Mouse (Mus musculus): ENCODE data around the gene Orai1. TPM values are rescaled to one million over a fixed set of nuclear protein-coding genes. Genes with fewer than 3 reads are reported as not detected.

Gene Orai1
- polyA plus RNA-seq, 1 experiment from 2014 or later, result 8.7 TPM

DNA sequence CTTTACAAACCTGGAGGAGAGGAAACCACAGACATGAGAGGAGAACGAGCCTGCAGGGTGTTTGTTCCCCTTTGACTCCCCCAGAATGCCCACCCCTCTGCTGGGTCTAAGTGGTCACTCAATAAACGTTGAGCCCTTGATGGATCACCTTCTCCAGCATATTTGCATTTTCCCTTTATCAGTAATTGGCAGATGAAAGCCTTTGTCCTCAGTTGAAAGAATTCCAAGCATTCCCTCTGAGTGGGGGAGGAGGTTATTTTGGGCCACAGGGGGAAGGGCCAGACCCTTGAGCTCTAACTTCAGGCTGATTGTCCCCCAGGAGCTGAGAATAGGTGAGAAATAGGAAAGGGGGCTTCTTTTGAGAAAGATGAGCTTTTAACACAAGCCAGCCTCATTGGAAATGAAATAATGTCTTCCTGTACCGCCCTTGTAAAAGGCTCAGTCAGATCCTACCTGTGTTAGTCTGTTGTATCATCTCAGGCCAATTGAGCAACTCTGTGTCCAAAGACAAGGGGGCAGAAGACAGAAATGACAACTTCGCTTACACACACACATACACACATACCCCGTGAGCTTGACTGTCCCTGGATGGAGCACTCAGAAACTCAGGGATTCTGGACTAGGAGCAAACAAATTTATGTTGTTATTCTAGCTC, 23.4 kb upstream of the Orai1 start:
- Histone ChIP-seq H3K27ac (ENCODE audit: low read depth, low read length) (0 out of 2 replicates have a peak overlapping the region, but pooled peaks have one; percentile 24), H3K4me1 (ENCODE audit: control insufficient read depth, insufficient read depth, low read length) (peaks cover 39% of the 10 kb centered on the region), H3K9ac (ENCODE audit: low read length) (peak overlapping the region; percentile 43), H3K9me3 (ENCODE audit: control insufficient read depth, low read length) (no peaks in the 10 kb centered on the region), H3K36me3 (ENCODE audit: control insufficient read depth, insufficient read depth, low read length) (no peaks in the 10 kb centered on the region), H3K27me3 (ENCODE audit: control insufficient read depth, insufficient read depth, low read length) (no peaks in the 10 kb centered on the region), H3K4me2 (ENCODE audit: low read depth) (peak overlapping the region; percentile 95), H3K4me3 (ENCODE audit: low read depth, low read length) (no peak overlapping the region)
- 19% methylated on average over 5 of the region's 5 CpGs for WGBS
- no peak for ATAC-seq (ENCODE audit: insufficient read depth, low FRiP score, low TSS enrichment)
- no peak for DNase-seq (ENCODE audit: low spot score)

DNA sequence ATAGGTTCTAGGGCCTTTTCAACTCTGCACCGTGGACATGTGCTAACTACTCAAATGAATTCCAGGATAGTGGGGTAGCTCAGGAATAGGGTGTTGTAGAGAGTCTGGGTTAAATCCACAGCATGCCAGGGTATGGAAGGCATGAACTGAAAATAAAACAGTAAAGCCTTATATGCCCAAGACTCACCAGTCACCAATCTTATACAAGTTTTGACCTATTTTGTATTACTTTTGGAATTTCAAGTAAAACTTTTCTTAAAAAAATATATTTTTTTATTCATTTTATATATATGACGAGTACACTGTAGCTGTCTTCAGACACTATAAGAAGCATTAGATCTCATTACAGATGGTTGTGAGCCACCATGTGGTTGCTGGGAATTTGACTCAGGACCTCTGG, 21.1 kb upstream of the Orai1 start:
- no peak for DNase-seq (ENCODE audit: low spot score)
- peaks cover 26% of the 10 kb centered on the region for H3K4me1 ChIP-seq (ENCODE audit: control insufficient read depth, insufficient read depth, low read length)
- WGBS, result 48% methylated on average over 2 of the region's 2 CpGs
- ATAC-seq (ENCODE audit: insufficient read depth, low FRiP score, low TSS enrichment), result no peak
- no peak overlapping the region for H3K4me2 ChIP-seq (ENCODE audit: low read depth)
- H3K27me3 ChIP-seq (ENCODE audit: control insufficient read depth, insufficient read depth, low read length), result no peaks in the 10 kb centered on the region
- H3K9ac ChIP-seq (ENCODE audit: low read length), result no peak overlapping the region
- H3K9me3 ChIP-seq (ENCODE audit: control insufficient read depth, low read length), result no peaks in the 10 kb centered on the region
- H3K27ac ChIP-seq (ENCODE audit: low read depth, low read length), result no peak overlapping the region
- H3K36me3 ChIP-seq (ENCODE audit: control insufficient read depth, insufficient read depth, low read length), result no peaks in the 10 kb centered on the region
- no peak overlapping the region for H3K4me3 ChIP-seq (ENCODE audit: low read depth, low read length)

DNA sequence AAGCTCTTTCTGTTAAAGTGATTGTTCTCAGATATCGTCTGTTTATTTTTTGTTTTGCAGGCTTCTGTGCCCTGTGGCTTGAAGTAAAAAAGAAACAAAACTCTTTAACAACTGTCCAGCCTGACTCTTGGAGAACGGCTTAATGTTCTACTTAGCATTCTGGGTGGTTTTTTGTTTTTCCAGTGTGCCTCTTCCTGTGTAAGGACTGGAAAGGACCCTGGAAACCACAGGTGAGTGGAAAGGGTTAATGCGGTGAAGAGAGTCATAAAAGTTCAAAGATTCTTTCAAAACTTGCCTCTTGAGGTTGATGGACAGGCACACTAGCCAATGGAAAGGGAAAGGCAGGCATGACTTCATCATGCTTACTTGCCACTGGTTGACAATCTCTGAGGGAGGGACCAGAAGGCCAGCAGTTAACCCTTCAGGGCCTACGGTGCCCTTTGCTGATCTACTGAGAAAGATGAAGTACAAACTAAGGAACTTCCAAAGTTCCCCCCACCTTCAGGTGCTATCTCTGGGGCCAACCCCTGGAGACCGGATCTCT, 20.5 kb upstream of the Orai1 start:
- no peak overlapping the region for H3K4me3 ChIP-seq (ENCODE audit: low read depth, low read length)
- H3K36me3 ChIP-seq (ENCODE audit: control insufficient read depth, insufficient read depth, low read length), result no peaks in the 10 kb centered on the region
- peaks cover 26% of the 10 kb centered on the region for H3K4me1 ChIP-seq (ENCODE audit: control insufficient read depth, insufficient read depth, low read length)
- H3K9me3 ChIP-seq (ENCODE audit: control insufficient read depth, low read length), result no peaks in the 10 kb centered on the region
- H3K27me3 ChIP-seq (ENCODE audit: control insufficient read depth, insufficient read depth, low read length), result no peaks in the 10 kb centered on the region
- DNase-seq (ENCODE audit: low spot score) (peak; percentile 91), ATAC-seq (ENCODE audit: insufficient read depth, low FRiP score, low TSS enrichment) (0 out of 2 replicates have a peak, but pooled peaks have one; percentile 58)
- WGBS, result 9% methylated on average over 5 of the region's 5 CpGs
- H3K9ac ChIP-seq (ENCODE audit: low read length), result no peak overlapping the region
- H3K4me2 ChIP-seq (ENCODE audit: low read depth), result peak overlapping the region; percentile 12; the same call in 1 of the 2 replicates
- no peak overlapping the region for H3K27ac ChIP-seq (ENCODE audit: low read depth, low read length)

DNA sequence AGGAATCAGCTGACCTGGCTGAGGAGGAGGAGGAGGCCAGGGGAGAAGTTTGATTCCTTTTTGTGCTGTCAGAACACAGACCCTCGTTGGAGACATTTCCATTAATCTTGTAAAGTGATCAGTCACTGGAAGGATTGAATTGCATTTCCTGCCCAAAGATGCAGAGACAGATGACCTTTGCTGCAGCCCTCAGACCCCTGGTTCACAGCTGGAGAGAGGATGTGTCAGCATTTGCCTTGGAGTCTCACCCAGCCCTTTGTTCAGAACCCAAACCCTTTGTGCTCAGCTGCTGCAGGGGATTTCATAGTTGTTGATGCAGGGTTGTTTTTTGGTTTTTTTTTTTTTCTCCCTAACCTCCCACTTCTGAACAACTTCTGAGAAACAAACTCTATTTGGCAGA, 20.0 kb upstream of the Orai1 start:
- DNase-seq (ENCODE audit: low spot score), result no peak
- no peaks in the 10 kb centered on the region for H3K36me3 ChIP-seq (ENCODE audit: control insufficient read depth, insufficient read depth, low read length)
- no peak for ATAC-seq (ENCODE audit: insufficient read depth, low FRiP score, low TSS enrichment)
- no peak overlapping the region for H3K27ac ChIP-seq (ENCODE audit: low read depth, low read length)
- no peak overlapping the region for H3K9ac ChIP-seq (ENCODE audit: low read length)
- no peaks in the 10 kb centered on the region for H3K9me3 ChIP-seq (ENCODE audit: control insufficient read depth, low read length)
- no peak overlapping the region for H3K4me2 ChIP-seq (ENCODE audit: low read depth)
- peaks cover 21% of the 10 kb centered on the region for H3K4me1 ChIP-seq (ENCODE audit: control insufficient read depth, insufficient read depth, low read length)
- WGBS, result 0% methylated on average over 1 of the region's 1 CpGs
- no peak overlapping the region for H3K4me3 ChIP-seq (ENCODE audit: low read depth, low read length)
- H3K27me3 ChIP-seq (ENCODE audit: control insufficient read depth, insufficient read depth, low read length), result no peaks in the 10 kb centered on the region

DNA sequence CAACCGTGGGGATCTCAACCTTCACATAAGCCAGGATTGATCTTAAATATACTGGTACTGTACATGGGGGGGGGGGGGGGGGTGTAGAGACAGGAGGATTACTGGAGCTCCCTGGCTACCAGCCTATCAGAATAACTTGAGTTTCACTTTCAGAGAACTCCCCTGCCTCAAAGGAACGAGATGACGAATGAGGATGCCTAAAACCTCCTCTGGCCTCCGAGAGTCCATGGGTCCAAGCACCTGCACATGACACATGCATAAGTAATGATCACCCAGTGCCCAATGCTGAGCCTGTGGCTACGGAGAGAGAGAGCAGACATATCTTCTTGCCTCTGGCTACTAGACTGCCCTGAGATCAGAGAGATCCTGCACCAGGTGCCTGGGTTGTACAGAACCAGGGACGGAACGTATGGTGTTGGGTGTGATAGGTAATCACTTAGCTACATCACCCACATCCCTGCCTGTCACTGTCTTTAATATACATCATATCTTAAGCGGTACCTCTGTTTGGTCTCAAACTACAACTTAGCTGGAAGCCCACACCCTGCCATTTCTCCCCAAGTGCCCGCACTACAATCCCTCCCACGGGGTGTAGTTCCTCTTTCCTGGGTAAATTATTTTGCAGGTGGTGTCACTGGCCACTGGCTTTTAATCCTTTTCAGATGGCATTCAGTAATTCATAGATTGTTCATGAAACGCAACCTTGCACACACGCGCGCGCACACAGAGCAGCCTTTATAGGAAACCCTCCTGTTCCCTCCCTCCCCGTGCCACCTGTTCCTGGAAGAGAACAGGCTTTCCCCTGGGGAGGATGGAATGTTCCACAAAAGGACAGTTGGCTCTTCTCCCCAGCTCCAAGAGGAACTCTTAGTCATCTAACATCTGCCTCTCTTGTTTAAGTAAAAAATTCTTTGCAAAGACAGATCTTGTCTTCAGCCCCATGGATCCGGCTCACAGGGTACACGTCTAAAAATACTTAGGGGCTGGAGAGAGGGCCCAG, 17.4 kb upstream of the Orai1 start:
- Histone ChIP-seq H3K4me3 (ENCODE audit: low read depth, low read length) (no peak overlapping the region), H3K36me3 (ENCODE audit: control insufficient read depth, insufficient read depth, low read length) (no peaks in the 10 kb centered on the region), H3K27me3 (ENCODE audit: control insufficient read depth, insufficient read depth, low read length) (no peaks in the 10 kb centered on the region), H3K27ac (ENCODE audit: low read depth, low read length) (no peak overlapping the region), H3K4me1 (ENCODE audit: control insufficient read depth, insufficient read depth, low read length) (0 out of 2 replicates have a peak, but pooled peaks cover 2% of the 10 kb centered on the region), H3K4me2 (ENCODE audit: low read depth) (no peak overlapping the region), H3K9ac (ENCODE audit: low read length) (no peak overlapping the region), H3K9me3 (ENCODE audit: control insufficient read depth, low read length) (no peaks in the 10 kb centered on the region)
- DNase-seq (ENCODE audit: low spot score) (no peak), ATAC-seq (ENCODE audit: insufficient read depth, low FRiP score, low TSS enrichment) (no peak)
- 89% methylated on average over 18 of the region's 18 CpGs for WGBS

DNA sequence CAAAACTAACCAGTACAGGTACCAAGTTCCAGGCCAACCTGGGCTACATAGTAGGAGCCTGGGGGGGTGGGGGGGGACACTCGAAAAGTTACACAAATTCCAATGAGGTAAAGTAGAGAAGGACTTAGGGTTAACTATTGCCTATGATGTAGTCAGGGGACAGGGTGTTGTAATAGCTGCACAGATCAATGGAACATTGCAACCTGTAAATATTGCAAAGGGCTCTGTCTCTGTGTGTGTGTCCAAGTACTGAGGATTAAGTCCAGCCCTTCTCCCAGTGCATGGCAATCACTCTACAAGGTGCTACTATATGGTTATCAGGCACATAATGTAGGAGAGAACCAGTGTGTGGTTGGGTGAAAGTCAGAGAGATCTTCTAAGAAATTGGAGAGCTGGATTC, 14.0 kb upstream of the Orai1 start:
- no peaks in the 10 kb centered on the region for H3K27me3 ChIP-seq (ENCODE audit: control insufficient read depth, insufficient read depth, low read length)
- 79% methylated on average over 1 of the region's 1 CpGs for WGBS

DNA sequence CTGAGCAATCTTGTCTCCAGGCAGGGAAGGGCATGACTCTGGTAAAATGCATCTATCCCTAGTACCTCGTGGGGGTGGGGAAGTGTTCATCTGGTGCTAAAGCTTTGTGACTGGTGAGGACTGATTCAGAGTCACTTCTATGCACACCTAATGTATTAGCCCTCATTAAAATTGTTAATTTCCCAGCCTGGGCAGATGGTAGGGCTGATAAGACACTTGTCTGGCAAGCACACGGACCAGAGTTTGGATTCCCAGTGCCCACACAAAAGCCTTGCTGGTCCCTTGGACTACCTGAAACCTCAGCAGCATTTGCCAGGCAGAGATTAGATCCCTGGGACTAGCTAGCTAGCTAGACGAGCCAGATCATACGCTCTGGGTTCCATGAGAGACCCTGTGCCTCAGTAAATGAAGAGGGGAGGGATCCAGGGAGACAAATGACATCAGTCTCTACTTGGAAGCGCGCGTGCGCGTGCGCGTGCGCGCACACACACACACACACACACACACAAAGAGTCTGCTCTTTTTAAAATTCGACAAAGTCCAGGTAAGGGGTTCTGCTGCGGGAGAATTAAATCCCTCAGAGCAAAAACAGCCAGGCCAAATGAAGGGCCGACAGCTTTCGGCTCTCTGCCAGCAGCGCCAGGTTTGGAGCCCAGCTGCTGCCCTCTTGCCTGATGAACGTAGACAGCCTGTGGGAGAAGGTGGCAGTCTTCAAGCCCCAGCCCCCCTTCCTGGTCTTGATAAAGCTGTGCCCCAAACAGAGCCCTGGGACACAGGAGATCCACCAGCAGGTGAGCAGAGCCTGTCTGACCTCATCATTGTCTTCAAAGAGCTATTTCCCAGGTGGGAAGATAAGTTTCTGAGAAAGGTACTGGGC, 8.9 kb upstream of the Orai1 start:
- no peaks in the 10 kb centered on the region for H3K27me3 ChIP-seq (ENCODE audit: control insufficient read depth, insufficient read depth, low read length)
- H3K9ac ChIP-seq (ENCODE audit: low read length), result no peak overlapping the region
- H3K36me3 ChIP-seq (ENCODE audit: control insufficient read depth, insufficient read depth, low read length), result no peaks in the 10 kb centered on the region
- no peak overlapping the region for H3K4me3 ChIP-seq (ENCODE audit: low read depth, low read length)
- no peak overlapping the region for H3K27ac ChIP-seq (ENCODE audit: low read depth, low read length)
- no peak overlapping the region; the same call in 1 of the 2 replicates for H3K4me2 ChIP-seq (ENCODE audit: low read depth)
- H3K4me1 ChIP-seq (ENCODE audit: control insufficient read depth, insufficient read depth, low read length), result no peaks in the 10 kb centered on the region
- ATAC-seq (ENCODE audit: insufficient read depth, low FRiP score, low TSS enrichment) (no peak), DNase-seq (ENCODE audit: low spot score) (no peak)
- no peaks in the 10 kb centered on the region for H3K9me3 ChIP-seq (ENCODE audit: control insufficient read depth, low read length)
- WGBS, result 72% methylated on average over 19 of the region's 19 CpGs

More for the DNA sequence above, 14.0 kb upstream of the Orai1 start:
- DNase-seq (ENCODE audit: low spot score), result no peak
- no peak overlapping the region for H3K27ac ChIP-seq (ENCODE audit: low read depth, low read length)
- no peaks in the 10 kb centered on the region for H3K9me3 ChIP-seq (ENCODE audit: control insufficient read depth, low read length)
- H3K4me3 ChIP-seq (ENCODE audit: low read depth, low read length), result no peak overlapping the region
- no peak for ATAC-seq (ENCODE audit: insufficient read depth, low FRiP score, low TSS enrichment)
- H3K4me2 ChIP-seq (ENCODE audit: low read depth), result no peak overlapping the region
- no peak overlapping the region for H3K9ac ChIP-seq (ENCODE audit: low read length)
- no peaks in the 10 kb centered on the region for H3K4me1 ChIP-seq (ENCODE audit: control insufficient read depth, insufficient read depth, low read length)
- H3K36me3 ChIP-seq (ENCODE audit: control insufficient read depth, insufficient read depth, low read length), result no peaks in the 10 kb centered on the region

DNA sequence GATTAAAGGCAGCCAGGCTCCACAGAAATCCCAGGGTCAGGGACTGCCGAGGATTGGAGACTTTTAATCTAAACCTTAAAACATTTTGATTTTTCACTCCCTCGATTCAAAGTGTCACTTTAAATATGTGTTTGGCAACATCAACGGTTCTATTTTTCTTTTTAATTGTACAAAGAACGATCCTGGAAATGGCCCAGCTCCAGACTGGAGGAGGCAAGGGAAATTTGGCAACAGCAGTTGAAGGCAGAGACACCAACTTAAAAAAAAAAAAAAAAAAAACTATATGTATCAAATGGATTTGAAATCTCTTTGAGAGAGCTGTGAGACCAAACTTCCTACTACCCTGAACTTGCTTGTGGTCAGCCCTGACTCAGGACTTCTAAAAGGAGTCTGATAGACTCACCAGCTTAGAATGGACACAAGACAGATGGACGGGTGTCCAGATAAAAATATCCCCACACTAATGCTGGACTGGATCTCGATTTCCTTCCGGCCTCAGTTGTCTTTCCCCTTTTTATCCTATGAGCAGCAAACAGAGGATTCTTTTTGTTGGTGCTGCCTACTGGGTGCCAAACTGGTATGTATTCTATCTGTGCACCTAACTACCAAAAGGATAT, 5.9 kb upstream of the Orai1 start:
- Histone ChIP-seq H3K27me3 (ENCODE audit: control insufficient read depth, insufficient read depth, low read length) (no peaks in the 10 kb centered on the region), H3K4me1 (ENCODE audit: control insufficient read depth, insufficient read depth, low read length) (no peaks in the 10 kb centered on the region), H3K9ac (ENCODE audit: low read length) (no peak overlapping the region), H3K4me2 (ENCODE audit: low read depth) (no peak overlapping the region), H3K36me3 (ENCODE audit: control insufficient read depth, insufficient read depth, low read length) (no peaks in the 10 kb centered on the region), H3K9me3 (ENCODE audit: control insufficient read depth, low read length) (no peaks in the 10 kb centered on the region), H3K4me3 (ENCODE audit: low read depth, low read length) (no peak overlapping the region), H3K27ac (ENCODE audit: low read depth, low read length) (no peak overlapping the region)
- WGBS, result 82% methylated on average over 7 of the region's 7 CpGs
- DNase-seq (ENCODE audit: low spot score) (no peak), ATAC-seq (ENCODE audit: insufficient read depth, low FRiP score, low TSS enrichment) (no peak)
